In the genomic region with DNA sequence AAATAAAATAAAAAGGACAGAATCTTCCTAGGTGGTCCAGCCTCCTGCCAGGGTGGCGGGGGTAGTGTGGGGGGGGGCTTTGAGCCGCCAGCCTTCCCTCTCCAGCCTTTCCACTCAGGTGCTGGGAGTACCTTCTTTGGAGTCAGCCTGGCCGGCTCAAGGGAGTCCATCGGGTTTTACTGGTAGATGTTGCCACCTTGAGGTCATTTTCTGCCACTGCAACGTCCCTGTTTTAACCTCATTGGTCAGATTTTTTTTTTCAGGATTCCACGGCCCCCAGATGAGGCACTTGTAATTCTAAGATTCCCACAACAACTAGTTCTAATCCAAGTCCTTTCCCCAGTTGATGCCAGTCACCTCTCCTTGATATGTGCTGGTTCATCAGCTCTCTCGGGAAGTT, we compare ENCODE assay signal across 8 mouse cellular contexts. TPM values are rescaled to one million over a fixed set of nuclear protein-coding genes. Genes with fewer than 3 reads are reported as not detected.
DNase-seq lines count a peak whose midpoint lies in the region; ATAC-seq and TF ChIP-seq lines count a peak whose summit lies in the region.

No protein-coding gene starts in this region.

- ATAC-seq in forebrain, embryonic 11.5 days (replicated peaks; ENCODE audit: low FRiP score), result no peak
- ATAC-seq in forebrain, embryonic 16.5 days, result no peak
- ATAC-seq in stomach, postnatal 0 days (ENCODE audit: low FRiP score, low TSS enrichment), result no peak

- H3K9ac ChIP-seq in forebrain, embryonic 11.5 days (ENCODE audit: low read length), result no peak overlapping the region
- no peak overlapping the region for H3K9ac ChIP-seq in forebrain, embryonic 16.5 days (replicated peaks; ENCODE audit: low read depth, low read length)
- H3K9ac ChIP-seq in stomach, postnatal 0 days (ENCODE audit: low read length), result no peak overlapping the region

- 9% methylated on average over 7 of the region's 7 CpGs for WGBS in forebrain, embryonic 11.5 days
- WGBS in forebrain, embryonic 16.5 days, result 8% methylated on average over 7 of the region's 7 CpGs
- WGBS in stomach, postnatal 0 days, result 5% methylated on average over 7 of the region's 7 CpGs

- H3K36me3 ChIP-seq in forebrain, embryonic 11.5 days (ENCODE audit: control insufficient read depth, insufficient read depth, low read length), result no peaks in the 10 kb centered on the region
- no peaks in the 10 kb centered on the region for H3K36me3 ChIP-seq in forebrain, embryonic 16.5 days (ENCODE audit: control insufficient read depth, insufficient read depth)
- no peaks in the 10 kb centered on the region for H3K36me3 ChIP-seq in stomach, postnatal 0 days (ENCODE audit: control insufficient read depth, insufficient read depth, low read length)

- peak; percentile 79 for DNase-seq in forebrain, embryonic 11.5 days (ENCODE audit: low spot score)
- peak; percentile 49 for DNase-seq in urinary bladder, postnatal 25 days (ENCODE audit: low spot score)
- no peak for DNase-seq in urinary bladder, postnatal 4 days (ENCODE audit: low spot score in 2 of 2)
- DNase-seq in embryo, embryonic 10 days (ENCODE audit: low spot score), result peak; percentile 81
- DNase-seq in kidney, postnatal 36 days, result peak; percentile 77 to 86
- DNase-seq in lung, postnatal 36 days, result peak; percentile 88
- peak; percentile 65 for DNase-seq in stomach, postnatal 0 days (ENCODE audit: low spot score)

- no peaks in the 10 kb centered on the region for H3K27me3 ChIP-seq in forebrain, embryonic 11.5 days (ENCODE audit: control insufficient read depth, insufficient read depth, low read length)
- H3K27me3 ChIP-seq in forebrain, embryonic 16.5 days (replicated peaks; ENCODE audit: control insufficient read depth, insufficient read depth, low read length), result no peaks in the 10 kb centered on the region
- H3K27me3 ChIP-seq in stomach, postnatal 0 days (ENCODE audit: control insufficient read depth, insufficient read depth, low read length), result no peaks in the 10 kb centered on the region

- no peak overlapping the region for H3K27ac ChIP-seq in forebrain, embryonic 11.5 days (ENCODE audit: low read depth, low read length)
- H3K27ac ChIP-seq in forebrain, embryonic 16.5 days (ENCODE audit: low read length), result no peak overlapping the region
- H3K27ac ChIP-seq in stomach, postnatal 0 days (replicated peaks), result no peak overlapping the region

- peak; percentile 85 for TF ChIP-seq CTCF in stomach, postnatal 0 days (IDR thresholded peaks at IDR 0.05; ENCODE audit: low read depth)

- H3K4me2 ChIP-seq in forebrain, embryonic 11.5 days (ENCODE audit: low read depth, low read length, severe bottlenecking), result no peak overlapping the region
- H3K4me2 ChIP-seq in forebrain, embryonic 16.5 days (ENCODE audit: low read length), result no peak overlapping the region
- no peak overlapping the region for H3K4me2 ChIP-seq in stomach, postnatal 0 days (replicated peaks; ENCODE audit: low read depth)

- peaks cover 2% of the 10 kb centered on the region; the same call in 1 of the 2 replicates for H3K4me1 ChIP-seq in forebrain, embryonic 11.5 days (replicated peaks; ENCODE audit: control insufficient read depth, insufficient read depth, low read length)
- H3K4me1 ChIP-seq in forebrain, embryonic 16.5 days (replicated peaks; ENCODE audit: control insufficient read depth, insufficient read depth, low read length), result peaks cover 4% of the 10 kb centered on the region
- peaks cover 4% of the 10 kb centered on the region; the same call in 1 of the 2 replicates for H3K4me1 ChIP-seq in stomach, postnatal 0 days (replicated peaks; ENCODE audit: control insufficient read depth, insufficient read depth)

- no peak overlapping the region for H3K4me3 ChIP-seq in forebrain, embryonic 11.5 days (ENCODE audit: low read depth, low read length)
- H3K4me3 ChIP-seq in forebrain, embryonic 16.5 days (replicated peaks; ENCODE audit: low read length), result no peak overlapping the region
- no peak overlapping the region for H3K4me3 ChIP-seq in stomach, postnatal 0 days (ENCODE audit: low read depth, low read length)

- TF ChIP-seq EP300 in stomach, postnatal 0 days (optimal IDR thresholded peaks at IDR 0.05), result no peak

- H3K9me3 ChIP-seq in forebrain, embryonic 11.5 days (ENCODE audit: control insufficient read depth, low read length), result no peaks in the 10 kb centered on the region
- no peaks in the 10 kb centered on the region for H3K9me3 ChIP-seq in forebrain, embryonic 16.5 days (ENCODE audit: control insufficient read depth, low read length)
- no peaks in the 10 kb centered on the region for H3K9me3 ChIP-seq in stomach, postnatal 0 days (ENCODE audit: control insufficient read depth, low read length)

RNA-seq across cellular contexts. Expression of gene Slc29a3, which starts 4.4 kb away (rescaled TPM):
- 8.0 and 8.9 TPM in 2 replicates for polyA plus RNA-seq in forebrain, embryonic 11.5 days (2014; fragmentation: Nextera tagmentation; extraction: Ambion mirVana)
- polyA plus RNA-seq in forebrain, embryonic 16.5 days (2015; fragmentation: Nextera tagmentation; extraction: Ambion mirVana), result 13.0 and 13.4 TPM in 2 replicates
- 3.4 and 5.8 TPM in 2 replicates for polyA plus RNA-seq in stomach, postnatal 0 days (2015; fragmentation: Nextera tagmentation; extraction: Ambion mirVana)

Comparison
In these comparisons a context has a peak if more than half of its experiments do, and no peak if none do; other contexts are left out.
1. DNase-seq: peak in forebrain, embryonic 11.5 days (single experiment), urinary bladder, postnatal 25 days (single experiment), embryo, embryonic 10 days (single experiment), kidney, postnatal 36 days (2 of 2), lung, postnatal 36 days (single experiment) and stomach, postnatal 0 days (single experiment); none in urinary bladder, postnatal 4 days (0 of 2).